In genomic region chr12:12803602-12804001, GRCm38 (mm10) we compare ENCODE assay signal across 24 mouse cellular contexts.
DNase-seq lines count a peak whose midpoint lies in the region; ATAC-seq and TF ChIP-seq lines count a peak whose summit lies in the region.
"Had no signal": no experiment of that assay in that cellular context is flagged by ENCODE, and none has a peak within 500 bp of the region (broad histone marks: within the 10 kb centered on the region; RNA-seq: fewer than 3 reads in every experiment).

No protein-coding gene starts in this region.

- 0 out of 2 replicates have a peak, but pooled peaks have one; percentile 17 for ATAC-seq in forebrain, embryonic 13.5 days
- ATAC-seq in forebrain, embryonic 11.5 days (replicated peaks; ENCODE audit: low FRiP score) = no peak
- no peak for ATAC-seq in liver, postnatal 0 days
- ATAC-seq: intestine, embryonic 16.5 days had no signal

- no peaks in the 10 kb centered on the region for H3K79me2 ChIP-seq in liver, adult 2 months (ENCODE audit: control insufficient read depth, insufficient read depth, low read length)

- no peaks in the 10 kb centered on the region for H3K27me3 ChIP-seq in forebrain, embryonic 13.5 days
- H3K27me3 ChIP-seq in forebrain, embryonic 11.5 days (ENCODE audit: control insufficient read depth, insufficient read depth, low read length) = no peaks in the 10 kb centered on the region
- no peaks in the 10 kb centered on the region for H3K27me3 ChIP-seq in liver, adult 2 months (ENCODE audit: control insufficient read depth, insufficient read depth, low read length)
- H3K27me3 ChIP-seq in liver, postnatal 0 days (ENCODE audit: insufficient read depth, low read length) = no peaks in the 10 kb centered on the region
- no peaks in the 10 kb centered on the region for H3K27me3 ChIP-seq in ES-Bruce4 (ENCODE audit: control insufficient read depth, insufficient read depth, low read length, poor library complexity, severe bottlenecking)
- H3K27me3 ChIP-seq: embryonic facial prominence, embryonic 15.5 days; forebrain, embryonic 15.5 days; hindbrain, embryonic 15.5 days had no signal

- TF ChIP-seq EP300 in liver, postnatal 0 days (IDR thresholded peaks at IDR 0.05; ENCODE audit: low read depth) = no peak
- TF ChIP-seq EP300 in ES-Bruce4 (IDR thresholded peaks at IDR 0.05; ENCODE audit: insufficient read depth, low read depth, low read length) = peak; percentile 99

- DNase-seq in forebrain, embryonic 11.5 days (ENCODE audit: low spot score) = no peak
- DNase-seq in liver, adult 2 months (ENCODE audit: extremely low read depth, low read depth, low spot score) = peak; percentile 42
- DNase-seq in liver, postnatal 0 days = no peak
- DNase-seq in ZHBTc4 (ENCODE audit: low read depth, low spot score) = peak; percentile 92
- no peak for DNase-seq in embryo, embryonic 10 days (ENCODE audit: low spot score)
- no peak for DNase-seq in cerebellum, adult 9-10 months
- DNase-seq: adrenal gland, adult 2 months; adrenal gland, postnatal 25 days; cerebellum, adult 11 months; cerebellum, adult 9-11 months; cerebellum, postnatal 36 days; embryo, embryonic 11 days; gastrocnemius, postnatal 10 days; heart, adult 18-20 months; heart, postnatal 10 days; kidney, adult 8-10 months had no signal

- no peak for TF ChIP-seq POLR2A in liver, adult 2 months (IDR thresholded peaks at IDR 0.05; ENCODE audit: extremely low read depth, insufficient read depth, low read length)
- no peak for TF ChIP-seq POLR2A in ES-Bruce4 (IDR thresholded peaks at IDR 0.05; ENCODE audit: insufficient read depth, low read length)

- no peaks in the 10 kb centered on the region for H3K9me3 ChIP-seq in forebrain, embryonic 13.5 days (replicated peaks)
- H3K9me3 ChIP-seq in forebrain, embryonic 11.5 days (ENCODE audit: control insufficient read depth, low read length) = no peaks in the 10 kb centered on the region
- H3K9me3 ChIP-seq in liver, postnatal 0 days (ENCODE audit: low read length) = no peaks in the 10 kb centered on the region
- no peaks in the 10 kb centered on the region for H3K9me3 ChIP-seq in ES-Bruce4 (replicated peaks; ENCODE audit: control insufficient read depth, insufficient read depth, low read length, poor library complexity, severe bottlenecking)
- H3K9me3 ChIP-seq: embryonic facial prominence, embryonic 15.5 days; forebrain, embryonic 15.5 days; heart, embryonic 10.5 days; hindbrain, embryonic 15.5 days had no signal

- no peaks in the 10 kb centered on the region for H3K36me3 ChIP-seq in forebrain, embryonic 13.5 days (ENCODE audit: poor library complexity, severe bottlenecking)
- H3K36me3 ChIP-seq in forebrain, embryonic 11.5 days (ENCODE audit: control insufficient read depth, insufficient read depth, low read length) = no peaks in the 10 kb centered on the region
- H3K36me3 ChIP-seq in liver, adult 2 months (ENCODE audit: control insufficient read depth, insufficient read depth, low read length) = no peaks in the 10 kb centered on the region
- no peaks in the 10 kb centered on the region for H3K36me3 ChIP-seq in liver, postnatal 0 days (replicated peaks; ENCODE audit: insufficient read depth, low read length)
- no peaks in the 10 kb centered on the region for H3K36me3 ChIP-seq in ES-Bruce4 (ENCODE audit: control insufficient read depth, insufficient read depth, low read length, poor library complexity, severe bottlenecking)
- H3K36me3 ChIP-seq: embryonic facial prominence, embryonic 15.5 days; forebrain, embryonic 15.5 days; heart, embryonic 10.5 days; hindbrain, embryonic 15.5 days had no signal

- no peak for TF ChIP-seq CTCF in liver, adult 2 months (IDR thresholded peaks at IDR 0.05; ENCODE audit: low read depth, low read length)
- TF ChIP-seq CTCF in liver, postnatal 0 days (IDR thresholded peaks at IDR 0.05; ENCODE audit: low read depth) = no peak
- TF ChIP-seq CTCF in ES-Bruce4 (IDR thresholded peaks at IDR 0.05; ENCODE audit: low read depth, low read length) = no peak

- no peak overlapping the region for H3K4me3 ChIP-seq in forebrain, embryonic 13.5 days
- H3K4me3 ChIP-seq in forebrain, embryonic 11.5 days (ENCODE audit: low read depth, low read length) = no peak overlapping the region
- H3K4me3 ChIP-seq in liver, adult 2 months (ENCODE audit: insufficient read depth, low read depth, low read length) = no peak overlapping the region
- H3K4me3 ChIP-seq in liver, postnatal 0 days (ENCODE audit: low read depth, low read length) = no peak overlapping the region
- no peak overlapping the region for H3K4me3 ChIP-seq in ES-Bruce4 (ENCODE audit: low read depth, low read length)
- H3K4me3 ChIP-seq: embryonic facial prominence, embryonic 15.5 days; erythroblast, embryonic 14.5 days; forebrain, embryonic 15.5 days; heart, embryonic 10.5 days; hindbrain, embryonic 15.5 days had no signal

- H3K9ac ChIP-seq in forebrain, embryonic 13.5 days = no peak overlapping the region
- no peak overlapping the region for H3K9ac ChIP-seq in forebrain, embryonic 11.5 days (ENCODE audit: low read length)
- no peak overlapping the region for H3K9ac ChIP-seq in liver, adult 2 months (ENCODE audit: low read depth, low read length)
- H3K9ac ChIP-seq in liver, postnatal 0 days (replicated peaks) = no peak overlapping the region
- no peak overlapping the region for H3K9ac ChIP-seq in ES-Bruce4 (ENCODE audit: low read depth, poor library complexity, severe bottlenecking)
- H3K9ac ChIP-seq: embryonic facial prominence, embryonic 15.5 days; forebrain, embryonic 15.5 days; hindbrain, embryonic 15.5 days had no signal

- H3K4me2 ChIP-seq in forebrain, embryonic 13.5 days = no peak overlapping the region
- no peak overlapping the region for H3K4me2 ChIP-seq in forebrain, embryonic 11.5 days (ENCODE audit: low read depth, low read length, severe bottlenecking)
- no peak overlapping the region for H3K4me2 ChIP-seq in liver, postnatal 0 days (ENCODE audit: low read depth, low read length)
- H3K4me2 ChIP-seq: embryonic facial prominence, embryonic 15.5 days; forebrain, embryonic 15.5 days; hindbrain, embryonic 15.5 days had no signal

- WGBS in forebrain, embryonic 13.5 days = 52% methylated on average over 2 of the region's 2 CpGs
- 64% methylated on average over 2 of the region's 2 CpGs for WGBS in forebrain, embryonic 11.5 days
- 57% methylated on average over 2 of the region's 2 CpGs for WGBS in liver, adult 2 months
- WGBS in liver, postnatal 0 days (ENCODE audit: insufficient replicate concordance) = 48% methylated on average over 2 of the region's 2 CpGs

- no peak overlapping the region for H3K27ac ChIP-seq in forebrain, embryonic 13.5 days
- no peak overlapping the region for H3K27ac ChIP-seq in forebrain, embryonic 11.5 days (ENCODE audit: low read depth, low read length)
- no peak overlapping the region for H3K27ac ChIP-seq in liver, adult 2 months (replicated peaks; ENCODE audit: insufficient read depth, low read depth, low read length)
- H3K27ac ChIP-seq in liver, postnatal 0 days (ENCODE audit: low read depth) = no peak overlapping the region
- peak overlapping the region; percentile 80 for H3K27ac ChIP-seq in ES-Bruce4 (ENCODE audit: insufficient read depth, low read length)
- H3K27ac ChIP-seq: embryonic facial prominence, embryonic 15.5 days; forebrain, embryonic 15.5 days; heart, embryonic 10.5 days; hindbrain, embryonic 15.5 days had no signal

- peaks cover 15% of the 10 kb centered on the region for H3K4me1 ChIP-seq in forebrain, embryonic 13.5 days
- H3K4me1 ChIP-seq in forebrain, embryonic 11.5 days (replicated peaks; ENCODE audit: control insufficient read depth, insufficient read depth, low read length) = peaks cover 8% of the 10 kb centered on the region
- H3K4me1 ChIP-seq in liver, adult 2 months (ENCODE audit: control insufficient read depth, insufficient read depth, low read length) = peaks cover 17% of the 10 kb centered on the region
- peaks cover 15% of the 10 kb centered on the region; the same call in 1 of the 2 replicates for H3K4me1 ChIP-seq in liver, postnatal 0 days (ENCODE audit: insufficient read depth)
- H3K4me1 ChIP-seq in ES-Bruce4 (ENCODE audit: control insufficient read depth, insufficient read depth, low read length) = peaks cover 4% of the 10 kb centered on the region
- H3K4me1 ChIP-seq: embryonic facial prominence, embryonic 15.5 days had no signal

Comparison
In these comparisons a context has a peak if more than half of its experiments do, and no peak if none do; other contexts are left out.
1. DNase-seq: peak in liver, adult 2 months (single experiment) and ZHBTc4 (single experiment); none in forebrain, embryonic 11.5 days (single experiment), liver, postnatal 0 days (single experiment), embryo, embryonic 10 days (single experiment) and cerebellum, adult 9-10 months (single experiment).